Mouse (Mus musculus): ENCODE results near the gene Unc5b. TPM values are rescaled to one million over a fixed set of nuclear protein-coding genes. Genes with fewer than 3 reads are reported as not detected.
"Not testable (repeated sequence)": the region's sequence is repeated elsewhere in the genome, so short reads cannot be mapped to it uniquely, and the experiment has no call there.

Gene Unc5b
- polyA plus RNA-seq, 1 experiment from 2014 or later, result 15.6 TPM

DNA sequence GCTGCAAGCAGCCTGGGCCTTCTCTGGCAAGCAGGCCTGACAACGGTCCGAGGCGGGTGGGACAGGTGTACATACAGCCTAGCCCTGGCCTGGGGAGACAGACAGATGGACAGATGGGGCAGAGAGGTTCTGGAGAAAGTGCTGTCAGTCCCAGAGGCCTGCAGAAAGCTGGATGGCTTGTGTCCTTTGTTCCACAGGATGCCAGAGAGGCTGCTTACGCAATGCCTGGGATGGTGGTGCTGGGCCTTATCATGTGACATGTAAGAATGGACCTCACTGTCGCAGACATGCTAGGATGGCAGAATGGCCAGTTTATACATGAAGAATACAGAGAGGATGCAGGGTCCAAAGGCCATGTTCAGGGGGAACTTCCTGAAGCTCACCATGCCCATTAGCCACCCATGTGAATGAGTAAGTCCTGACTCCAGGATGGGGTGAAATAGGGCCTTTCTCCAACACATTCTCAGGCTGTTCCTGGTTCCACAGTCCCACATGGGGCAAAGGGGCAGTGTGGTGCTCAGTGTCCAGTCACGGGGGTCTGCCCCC is 83.6 kb downstream of the Unc5b start:
- Histone ChIP-seq H3K4me2 (no peak overlapping the region), H3K4me1 (ENCODE audit: control insufficient read depth, insufficient read depth, low read length) (peaks cover 4% of the 10 kb centered on the region), H3K4me3 (ENCODE audit: low read depth, low read length) (no peak overlapping the region), H3K36me3 (ENCODE audit: control insufficient read depth, insufficient read depth, low read length) (no peaks in the 10 kb centered on the region), H3K9me3 (replicated peaks; ENCODE audit: control insufficient read depth, low read length) (no peaks in the 10 kb centered on the region), H3K27ac (ENCODE audit: low read depth, low read length) (no peak overlapping the region), H3K27me3 (ENCODE audit: control insufficient read depth, insufficient read depth, low read length) (no peaks in the 10 kb centered on the region), H3K9ac (ENCODE audit: low read depth, low read length) (no peak overlapping the region)
- WGBS (ENCODE audit: insufficient replicate concordance), result 82% methylated on average over 6 of the region's 6 CpGs
- no peak for ATAC-seq (replicated peaks; ENCODE audit: insufficient number of reproducible peaks, low FRiP score, low TSS enrichment)

DNA sequence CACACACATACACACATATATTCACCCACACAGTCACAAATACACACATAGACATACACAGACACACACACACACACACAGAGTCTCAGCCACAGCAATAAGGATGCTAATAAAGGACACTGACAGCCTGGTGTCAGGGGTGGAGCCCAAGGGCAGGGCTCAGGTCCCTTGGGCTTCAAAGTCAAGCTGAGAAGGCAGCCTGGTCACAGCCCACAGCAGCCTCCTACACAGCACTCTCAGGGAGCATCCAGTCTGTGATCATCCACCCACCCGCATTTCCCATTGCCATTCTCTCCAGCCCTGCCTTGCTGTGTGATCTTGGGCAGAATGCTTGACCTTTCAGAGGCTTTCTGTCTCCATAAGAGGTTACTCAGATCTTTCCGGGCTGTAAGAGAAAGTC is 84.9 kb downstream of the Unc5b start:
- WGBS (ENCODE audit: insufficient replicate concordance), result 78% methylated on average over 2 of the region's 2 CpGs
- H3K4me3 ChIP-seq (ENCODE audit: low read depth, low read length), result no peak overlapping the region

DNA sequence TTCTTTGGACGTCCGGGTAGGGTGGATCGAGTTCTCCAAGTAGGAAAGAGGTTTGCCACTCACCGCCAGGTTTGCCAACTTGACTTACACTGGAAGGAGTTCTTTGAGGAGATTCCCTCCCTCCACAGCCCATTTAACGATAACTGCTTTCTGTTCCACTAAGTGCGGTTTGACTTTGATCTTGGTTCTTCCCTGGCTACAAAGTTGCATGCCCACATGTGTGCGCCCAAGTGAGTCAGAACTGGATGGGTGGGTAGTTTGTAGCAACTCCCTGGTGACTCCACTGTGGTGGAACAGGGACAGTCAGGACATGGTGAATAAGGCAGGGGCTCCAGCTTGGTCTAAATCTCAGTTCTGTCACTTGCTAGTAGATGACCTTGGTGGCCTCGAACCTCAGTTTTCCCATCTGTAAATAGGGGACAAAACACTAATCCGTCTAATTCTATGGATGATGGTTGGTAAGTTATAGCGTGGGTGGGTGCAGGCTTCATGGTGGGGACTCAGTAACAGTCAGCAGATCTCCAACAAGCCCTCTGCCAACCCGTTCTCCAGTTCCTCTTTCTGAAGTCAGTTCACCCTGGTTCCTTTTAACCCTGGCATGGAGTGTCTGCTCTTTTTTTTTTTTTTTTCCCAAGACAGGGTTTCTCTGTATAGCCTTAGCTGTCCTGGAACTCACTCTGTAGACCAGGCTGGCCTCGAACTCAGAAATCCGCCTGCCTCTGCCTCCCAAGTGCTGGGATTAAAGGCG is 86.7 kb downstream of the Unc5b start:
- Histone ChIP-seq H3K4me1 (ENCODE audit: control insufficient read depth, insufficient read depth, low read length) (no peaks in the 10 kb centered on the region; the same call in 1 of the 2 replicates), H3K4me3 (ENCODE audit: low read depth, low read length) (no peak overlapping the region), H3K27me3 (ENCODE audit: control insufficient read depth, insufficient read depth, low read length) (no peaks in the 10 kb centered on the region), H3K9me3 (replicated peaks; ENCODE audit: control insufficient read depth, low read length) (no peaks in the 10 kb centered on the region), H3K4me2 (no peak overlapping the region), H3K9ac (ENCODE audit: low read depth, low read length) (no peak overlapping the region), H3K27ac (ENCODE audit: low read depth, low read length) (no peak overlapping the region), H3K36me3 (ENCODE audit: control insufficient read depth, insufficient read depth, low read length) (no peaks in the 10 kb centered on the region)
- 87% methylated on average over 14 of the region's 14 CpGs for WGBS (ENCODE audit: insufficient replicate concordance)
- no peak for ATAC-seq (replicated peaks; ENCODE audit: insufficient number of reproducible peaks, low FRiP score, low TSS enrichment)

More for the DNA sequence above, 84.9 kb downstream of the Unc5b start:
- H3K9ac ChIP-seq (ENCODE audit: low read depth, low read length), result no peak overlapping the region
- H3K9me3 ChIP-seq (replicated peaks; ENCODE audit: control insufficient read depth, low read length), result no peaks in the 10 kb centered on the region
- no peaks in the 10 kb centered on the region; the same call in 1 of the 2 replicates for H3K4me1 ChIP-seq (ENCODE audit: control insufficient read depth, insufficient read depth, low read length)
- H3K27me3 ChIP-seq (ENCODE audit: control insufficient read depth, insufficient read depth, low read length), result no peaks in the 10 kb centered on the region
- H3K4me2 ChIP-seq, result no peak overlapping the region
- H3K27ac ChIP-seq (ENCODE audit: low read depth, low read length), result no peak overlapping the region
- no peak for ATAC-seq (replicated peaks; ENCODE audit: insufficient number of reproducible peaks, low FRiP score, low TSS enrichment)
- no peaks in the 10 kb centered on the region for H3K36me3 ChIP-seq (ENCODE audit: control insufficient read depth, insufficient read depth, low read length)

DNA sequence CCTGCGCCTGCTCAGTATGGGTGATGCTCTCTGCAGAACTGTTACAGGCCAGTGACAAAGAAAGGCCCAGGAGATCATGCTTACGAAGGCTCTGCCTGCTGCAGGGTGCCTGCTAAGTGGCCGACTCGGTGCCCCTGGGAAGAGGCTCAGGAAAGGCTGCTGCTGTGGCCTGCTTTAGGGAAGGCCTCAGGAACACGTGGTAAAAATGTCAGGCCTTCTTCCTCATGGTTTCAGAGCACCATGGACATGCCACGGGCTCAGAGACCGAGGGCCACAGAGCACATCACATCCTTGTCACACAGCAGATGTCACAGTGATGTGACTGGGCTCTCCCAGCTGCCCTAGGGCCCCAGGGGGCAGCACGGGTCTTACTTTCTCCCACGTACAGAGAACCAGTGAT is 87.7 kb downstream of the Unc5b start:
- 59% methylated on average over 9 of the region's 9 CpGs for WGBS (ENCODE audit: insufficient replicate concordance)

DNA sequence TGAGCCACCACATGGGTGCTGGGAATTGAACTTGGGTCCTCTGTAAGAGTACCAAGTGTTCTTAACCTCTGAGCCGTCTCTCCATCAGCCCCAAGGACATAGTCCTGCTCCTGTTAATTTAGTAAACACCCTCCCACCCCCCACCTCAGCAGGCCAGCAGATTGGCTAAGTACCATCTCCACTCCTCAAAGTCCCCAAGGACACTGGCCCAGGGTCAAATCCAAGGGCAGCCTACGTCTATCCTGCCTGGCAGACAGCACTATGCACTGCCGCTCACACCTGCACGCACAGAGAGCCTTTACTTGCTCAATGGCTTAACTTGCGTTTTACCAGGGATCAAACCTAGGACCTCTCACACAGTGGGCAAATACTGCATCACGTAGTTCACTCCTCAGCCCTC is 88.4 kb downstream of the Unc5b start:
- 68% methylated on average over 6 of the region's 6 CpGs for WGBS (ENCODE audit: insufficient replicate concordance)
- Histone ChIP-seq H3K27ac (ENCODE audit: low read depth, low read length) (no peak overlapping the region), H3K27me3 (ENCODE audit: control insufficient read depth, insufficient read depth, low read length) (no peaks in the 10 kb centered on the region), H3K9ac (ENCODE audit: low read depth, low read length) (no peak overlapping the region), H3K4me2 (no peak overlapping the region), H3K36me3 (ENCODE audit: control insufficient read depth, insufficient read depth, low read length) (no peaks in the 10 kb centered on the region), H3K9me3 (replicated peaks; ENCODE audit: control insufficient read depth, low read length) (no peaks in the 10 kb centered on the region), H3K4me3 (ENCODE audit: low read depth, low read length) (no peak overlapping the region), H3K4me1 (ENCODE audit: control insufficient read depth, insufficient read depth, low read length) (no peaks in the 10 kb centered on the region; the same call in 1 of the 2 replicates)
- ATAC-seq (replicated peaks; ENCODE audit: insufficient number of reproducible peaks, low FRiP score, low TSS enrichment), result no peak

More for the DNA sequence above, 87.7 kb downstream of the Unc5b start:
- no peak overlapping the region for H3K27ac ChIP-seq (ENCODE audit: low read depth, low read length)
- H3K4me3 ChIP-seq (ENCODE audit: low read depth, low read length), result no peak overlapping the region
- H3K9me3 ChIP-seq (replicated peaks; ENCODE audit: control insufficient read depth, low read length), result no peaks in the 10 kb centered on the region
- no peak overlapping the region for H3K4me2 ChIP-seq
- no peak for ATAC-seq (replicated peaks; ENCODE audit: insufficient number of reproducible peaks, low FRiP score, low TSS enrichment)
- H3K9ac ChIP-seq (ENCODE audit: low read depth, low read length), result no peak overlapping the region
- no peaks in the 10 kb centered on the region for H3K36me3 ChIP-seq (ENCODE audit: control insufficient read depth, insufficient read depth, low read length)
- no peaks in the 10 kb centered on the region; the same call in 1 of the 2 replicates for H3K4me1 ChIP-seq (ENCODE audit: control insufficient read depth, insufficient read depth, low read length)
- H3K27me3 ChIP-seq (ENCODE audit: control insufficient read depth, insufficient read depth, low read length), result no peaks in the 10 kb centered on the region

DNA sequence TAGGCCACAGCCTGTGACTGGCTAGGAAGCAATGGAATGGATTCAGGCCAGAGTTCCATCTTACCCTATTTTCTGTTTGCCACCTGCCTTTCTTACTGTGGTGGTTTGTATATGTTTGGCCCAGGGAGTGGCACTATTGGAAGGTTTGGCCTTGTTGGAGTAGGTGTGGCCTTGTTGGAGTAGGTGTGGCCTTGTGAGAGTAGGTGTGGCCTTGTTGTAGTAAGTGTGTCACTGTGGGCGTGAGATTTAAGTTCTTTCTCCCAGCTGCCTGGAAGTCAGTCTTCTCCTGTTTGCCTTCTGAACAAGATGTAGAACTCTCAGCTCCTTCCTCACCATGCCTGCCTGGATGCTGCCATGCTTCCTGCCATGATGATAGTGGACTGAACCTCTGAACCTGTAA is 89.1 kb downstream of the Unc5b start:
- not testable (repeated sequence) for H3K27ac ChIP-seq (ENCODE audit: low read depth, low read length)

DNA sequence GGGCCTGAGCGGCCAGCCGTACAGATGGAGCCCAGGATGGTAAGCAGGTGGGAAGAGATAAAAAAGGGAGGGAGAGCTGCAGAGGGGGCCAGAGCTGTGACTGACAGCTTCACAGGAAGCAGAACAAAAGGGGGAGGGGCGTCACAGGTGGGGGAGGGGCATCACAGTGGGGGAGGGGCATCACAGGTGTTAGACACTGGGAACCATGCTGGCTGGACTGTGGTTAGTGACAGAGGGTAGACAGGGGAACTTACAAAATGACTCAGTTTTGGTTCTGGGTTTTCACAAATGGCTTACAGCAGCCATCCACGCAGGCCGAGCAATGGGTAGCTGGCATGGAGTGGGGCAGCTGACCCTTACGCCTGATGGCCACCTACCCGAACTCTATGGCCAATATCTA is 89.9 kb downstream of the Unc5b start:
- ATAC-seq (replicated peaks; ENCODE audit: insufficient number of reproducible peaks, low FRiP score, low TSS enrichment), result no peak
- H3K9me3 ChIP-seq (replicated peaks; ENCODE audit: control insufficient read depth, low read length), result no peaks in the 10 kb centered on the region
- 78% methylated on average over 7 of the region's 7 CpGs for WGBS (ENCODE audit: insufficient replicate concordance)

More for the DNA sequence above, 89.1 kb downstream of the Unc5b start:
- not testable (repeated sequence) for H3K4me3 ChIP-seq (ENCODE audit: low read depth, low read length); H3K36me3 ChIP-seq (ENCODE audit: control insufficient read depth, insufficient read depth, low read length); H3K9ac ChIP-seq (ENCODE audit: low read depth, low read length); H3K9me3 ChIP-seq (replicated peaks; ENCODE audit: control insufficient read depth, low read length); H3K4me2 ChIP-seq; ATAC-seq (replicated peaks; ENCODE audit: insufficient number of reproducible peaks, low FRiP score, low TSS enrichment); H3K4me1 ChIP-seq (ENCODE audit: control insufficient read depth, insufficient read depth, low read length); H3K27me3 ChIP-seq (ENCODE audit: control insufficient read depth, insufficient read depth, low read length)
- WGBS (ENCODE audit: insufficient replicate concordance), result 76% methylated on average over 1 of the region's 1 CpGs

DNA sequence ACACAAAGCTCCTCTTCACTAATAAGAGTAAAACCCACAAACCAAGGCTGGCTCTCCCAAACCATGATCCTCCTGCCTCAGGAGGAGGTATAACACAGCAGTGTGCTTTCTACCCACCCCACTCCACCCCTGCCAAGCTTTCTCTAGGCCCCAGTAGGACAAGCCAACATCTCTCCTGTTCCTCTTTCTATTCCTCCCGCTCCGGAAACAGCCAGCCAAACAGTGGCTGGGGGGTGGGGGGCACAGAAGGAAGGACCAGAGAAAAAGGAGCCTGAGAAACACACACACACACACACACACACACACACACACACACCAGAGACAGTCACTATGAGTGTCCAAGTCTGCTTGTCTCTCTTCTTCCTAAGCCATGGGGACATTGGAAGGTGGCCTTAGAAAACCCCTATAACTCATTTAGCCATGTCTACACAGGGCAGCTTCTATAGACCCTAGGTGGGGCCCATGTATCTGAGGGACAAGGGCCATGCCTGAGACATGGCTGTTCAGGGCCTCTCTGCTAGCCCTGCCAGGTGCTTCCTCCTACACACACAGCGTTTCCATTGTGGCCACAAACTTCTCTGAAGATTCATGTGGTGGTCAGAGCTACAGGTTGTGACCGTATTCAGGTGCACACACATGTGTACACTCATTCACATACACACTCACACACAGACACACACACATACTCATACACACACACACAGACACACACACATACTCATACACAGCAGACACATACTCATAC is 91.6 kb downstream of the Unc5b start:
- H3K4me1 ChIP-seq (ENCODE audit: control insufficient read depth, insufficient read depth, low read length), result peaks cover 3% of the 10 kb centered on the region; the same call in 1 of the 2 replicates
- 86% methylated on average over 4 of the region's 4 CpGs for WGBS (ENCODE audit: insufficient replicate concordance)
- no peak overlapping the region for H3K9ac ChIP-seq (ENCODE audit: low read depth, low read length)
- H3K9me3 ChIP-seq (replicated peaks; ENCODE audit: control insufficient read depth, low read length), result no peaks in the 10 kb centered on the region
- ATAC-seq (replicated peaks; ENCODE audit: insufficient number of reproducible peaks, low FRiP score, low TSS enrichment), result no peak
- no peak overlapping the region for H3K4me2 ChIP-seq
- no peaks in the 10 kb centered on the region for H3K27me3 ChIP-seq (ENCODE audit: control insufficient read depth, insufficient read depth, low read length)
- H3K36me3 ChIP-seq (ENCODE audit: control insufficient read depth, insufficient read depth, low read length), result no peaks in the 10 kb centered on the region
- no peak overlapping the region for H3K4me3 ChIP-seq (ENCODE audit: low read depth, low read length)
- no peak overlapping the region for H3K27ac ChIP-seq (ENCODE audit: low read depth, low read length)

More for the DNA sequence above, 89.9 kb downstream of the Unc5b start:
- Histone ChIP-seq H3K4me3 (ENCODE audit: low read depth, low read length) (no peak overlapping the region), H3K9ac (ENCODE audit: low read depth, low read length) (no peak overlapping the region), H3K27ac (ENCODE audit: low read depth, low read length) (no peak overlapping the region), H3K27me3 (ENCODE audit: control insufficient read depth, insufficient read depth, low read length) (no peaks in the 10 kb centered on the region), H3K36me3 (ENCODE audit: control insufficient read depth, insufficient read depth, low read length) (no peaks in the 10 kb centered on the region), H3K4me1 (ENCODE audit: control insufficient read depth, insufficient read depth, low read length) (peaks cover 3% of the 10 kb centered on the region; the same call in 1 of the 2 replicates), H3K4me2 (no peak overlapping the region)

All from heart, embryonic 11.5 days (tissue).